Mouse (Mus musculus): Measurements from ENCODE around the gene Pgs1.

Gene Pgs1

DNA sequence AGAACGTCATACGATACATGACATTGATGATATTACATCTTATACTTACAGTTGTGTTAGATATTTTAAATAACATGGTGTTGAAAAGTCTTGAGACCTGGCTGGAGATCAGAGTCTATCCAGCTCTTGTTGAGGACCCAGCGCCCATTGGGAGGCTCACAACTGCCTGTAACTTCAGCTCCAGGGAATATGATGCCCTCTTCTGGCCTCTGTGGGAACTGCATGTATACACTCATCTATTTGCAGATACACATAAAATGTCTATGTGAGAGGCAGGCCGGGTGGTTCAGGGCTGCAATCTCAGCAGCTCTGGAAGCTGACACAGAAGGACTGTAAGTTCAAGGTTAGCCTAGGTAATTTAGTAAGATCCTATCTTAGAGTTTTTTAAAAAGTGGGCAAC lies 32.2 kb downstream of the Pgs1 start:
- H3K4me1 ChIP-seq (replicated peaks; ENCODE audit: low read depth, low read length): peaks cover 95% of the 10 kb centered on the region
- TF ChIP-seq NANOG (IDR thresholded peaks at IDR 0.05; ENCODE audit: borderline replicate concordance, low read length) (no peak), CTCF (conservative IDR thresholded peaks at IDR 0.05; ENCODE audit: low read length) (peak; percentile 79)
- no peaks in the 10 kb centered on the region for H3K27me3 ChIP-seq (ENCODE audit: insufficient read depth, low read length)
- no peaks in the 10 kb centered on the region for H3K9me3 ChIP-seq (ENCODE audit: low read length)
- peaks cover 97% of the 10 kb centered on the region for H3K36me3 ChIP-seq (ENCODE audit: insufficient read depth, low read length)
- H3K4me3 ChIP-seq (replicated peaks; ENCODE audit: low read length): no peak overlapping the region

- Histone ChIP-seq H3K36me3 (ENCODE audit: insufficient read depth, low read length) (peaks cover 96% of the 10 kb centered on the region), H3K4me3 (replicated peaks; ENCODE audit: low read length) (no peak overlapping the region), H3K9me3 (ENCODE audit: low read length) (no peaks in the 10 kb centered on the region), H3K4me1 (replicated peaks; ENCODE audit: low read depth, low read length) (peaks cover 95% of the 10 kb centered on the region), H3K27me3 (ENCODE audit: insufficient read depth, low read length) (no peaks in the 10 kb centered on the region)
- TF ChIP-seq NANOG (IDR thresholded peaks at IDR 0.05; ENCODE audit: borderline replicate concordance, low read length): no peak
- TF ChIP-seq CTCF (conservative IDR thresholded peaks at IDR 0.05; ENCODE audit: low read length): peak; percentile 97
- TF ChIP-seq POU5F1 (IDR thresholded peaks at IDR 0.05; ENCODE audit: borderline replicate concordance, low read length): no peak
These were observed 35.7 kb downstream of the Pgs1 start for GRCm38 (mm10) chr11:118021806-118022205.

DNA sequence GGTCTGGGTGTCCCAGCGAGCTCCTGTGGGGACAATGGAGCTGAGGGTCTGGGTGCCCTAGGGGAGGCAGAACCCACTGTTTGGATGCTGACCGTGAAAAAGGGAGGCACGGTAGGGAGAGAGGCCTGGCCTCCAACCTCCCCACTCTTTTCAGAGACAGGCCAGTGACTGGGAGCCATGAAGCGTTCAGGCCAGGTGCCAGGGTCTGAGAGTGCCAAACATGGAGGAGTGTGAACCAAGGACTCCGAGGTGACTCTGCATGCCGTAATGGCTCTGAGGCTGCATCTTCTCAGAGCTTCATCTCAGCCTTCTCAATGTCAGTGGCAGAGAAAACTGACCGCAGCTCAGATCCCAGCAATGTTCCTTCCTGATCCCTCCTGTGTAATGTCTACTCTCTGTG lies 37.4 kb downstream of the Pgs1 start:
- Histone ChIP-seq H3K36me3 (ENCODE audit: insufficient read depth, low read length) (peaks cover 93% of the 10 kb centered on the region), H3K27me3 (ENCODE audit: insufficient read depth, low read length) (no peaks in the 10 kb centered on the region), H3K9me3 (ENCODE audit: low read length) (no peaks in the 10 kb centered on the region), H3K4me3 (replicated peaks; ENCODE audit: low read length) (no peak overlapping the region), H3K4me1 (replicated peaks; ENCODE audit: low read depth, low read length) (peaks cover 94% of the 10 kb centered on the region)
- TF ChIP-seq POU5F1 (IDR thresholded peaks at IDR 0.05; ENCODE audit: borderline replicate concordance, low read length) (no peak), CTCF (conservative IDR thresholded peaks at IDR 0.05; ENCODE audit: low read length) (no peak), NANOG (IDR thresholded peaks at IDR 0.05; ENCODE audit: borderline replicate concordance, low read length) (no peak)

DNA sequence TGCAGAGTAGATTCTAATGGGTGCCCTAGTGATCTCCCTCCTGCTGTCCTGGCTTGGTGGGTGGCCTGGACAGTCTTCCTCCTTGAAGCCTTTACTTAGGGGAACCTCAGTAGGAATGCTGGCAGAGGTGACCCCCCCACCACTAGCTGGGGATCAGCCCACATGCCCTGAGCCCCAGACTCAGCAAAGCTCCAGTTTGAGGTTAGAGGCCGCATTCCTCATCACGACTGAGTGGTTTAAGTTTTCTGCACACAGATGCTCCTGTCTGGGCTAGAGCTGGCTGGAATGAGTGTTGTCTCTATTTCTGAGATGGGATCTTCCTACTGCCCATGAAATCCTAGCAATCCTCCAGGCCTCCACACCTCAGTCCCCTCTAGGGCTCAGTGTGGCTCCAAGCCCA lies 38.0 kb downstream of the Pgs1 start:
- Histone ChIP-seq H3K9me3 (ENCODE audit: low read length) (no peaks in the 10 kb centered on the region), H3K4me1 (replicated peaks; ENCODE audit: low read depth, low read length) (peaks cover 92% of the 10 kb centered on the region), H3K4me3 (replicated peaks; ENCODE audit: low read length) (no peak overlapping the region), H3K36me3 (ENCODE audit: insufficient read depth, low read length) (peaks cover 86% of the 10 kb centered on the region), H3K27me3 (ENCODE audit: insufficient read depth, low read length) (no peaks in the 10 kb centered on the region)
- TF ChIP-seq CTCF (conservative IDR thresholded peaks at IDR 0.05; ENCODE audit: low read length): no peak

DNA sequence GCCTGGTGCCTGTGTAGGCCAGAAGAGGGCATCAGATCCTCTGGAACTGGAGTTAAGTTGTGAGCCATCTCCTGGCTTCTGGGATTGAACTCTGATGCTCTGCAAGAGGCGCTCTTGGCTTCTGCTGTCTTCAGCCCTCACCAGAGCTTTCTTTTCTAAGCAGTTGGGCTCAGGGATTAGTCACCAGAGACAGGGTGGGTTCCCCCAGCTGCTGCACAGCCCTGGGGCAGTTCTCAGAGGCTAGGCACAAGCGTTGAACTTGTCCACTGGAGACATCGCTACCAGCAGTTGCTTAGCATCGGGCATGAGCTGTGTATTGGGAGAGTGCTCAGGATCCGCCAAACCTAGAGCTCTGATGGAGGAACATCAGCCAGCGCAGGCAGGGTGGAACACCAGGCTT lies 43.1 kb downstream of the Pgs1 start:
- H3K27me3 ChIP-seq (ENCODE audit: insufficient read depth, low read length): no peaks in the 10 kb centered on the region
- TF ChIP-seq POU5F1 (IDR thresholded peaks at IDR 0.05; ENCODE audit: borderline replicate concordance, low read length) (no peak), CTCF (conservative IDR thresholded peaks at IDR 0.05; ENCODE audit: low read length) (0 out of 2 replicates have a peak, but pooled peaks have one; percentile 1)
- H3K4me3 ChIP-seq (replicated peaks; ENCODE audit: low read length): no peak overlapping the region
- H3K9me3 ChIP-seq (ENCODE audit: low read length): peaks cover 33% of the 10 kb centered on the region
- H3K36me3 ChIP-seq (ENCODE audit: insufficient read depth, low read length): peaks cover 79% of the 10 kb centered on the region
- peaks cover 68% of the 10 kb centered on the region for H3K4me1 ChIP-seq (replicated peaks; ENCODE audit: low read depth, low read length)

DNA sequence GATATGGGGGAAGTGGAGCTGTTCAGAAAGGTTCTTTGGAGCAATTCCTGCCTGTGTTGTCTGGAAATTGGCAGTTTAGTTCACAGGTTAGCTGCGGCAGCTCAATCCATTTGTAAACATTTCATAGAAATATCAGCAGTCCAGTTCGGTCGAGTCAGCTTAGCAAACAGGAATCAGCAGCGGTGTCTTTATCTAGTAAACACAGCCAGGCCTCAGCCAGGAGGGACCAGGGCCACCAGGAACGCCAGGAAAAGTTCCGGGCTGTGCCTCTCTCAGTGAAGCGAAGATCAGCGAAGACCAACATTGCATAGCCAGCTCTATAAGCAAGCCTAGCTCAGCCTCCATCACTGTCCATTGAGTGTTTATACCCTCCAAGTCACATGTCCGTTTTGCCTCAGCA lies 45.0 kb downstream of the Pgs1 start:
- TF ChIP-seq CTCF (conservative IDR thresholded peaks at IDR 0.05; ENCODE audit: low read length) (no peak), NANOG (IDR thresholded peaks at IDR 0.05; ENCODE audit: borderline replicate concordance, low read length) (no peak), POU5F1 (IDR thresholded peaks at IDR 0.05; ENCODE audit: borderline replicate concordance, low read length) (no peak)
- H3K4me3 ChIP-seq (replicated peaks; ENCODE audit: low read length): no peak overlapping the region
- H3K9me3 ChIP-seq (ENCODE audit: low read length): peaks cover 33% of the 10 kb centered on the region
- no peaks in the 10 kb centered on the region for H3K27me3 ChIP-seq (ENCODE audit: insufficient read depth, low read length)
- peaks cover 67% of the 10 kb centered on the region for H3K4me1 ChIP-seq (replicated peaks; ENCODE audit: low read depth, low read length)
- peaks cover 59% of the 10 kb centered on the region for H3K36me3 ChIP-seq (ENCODE audit: insufficient read depth, low read length)

DNA sequence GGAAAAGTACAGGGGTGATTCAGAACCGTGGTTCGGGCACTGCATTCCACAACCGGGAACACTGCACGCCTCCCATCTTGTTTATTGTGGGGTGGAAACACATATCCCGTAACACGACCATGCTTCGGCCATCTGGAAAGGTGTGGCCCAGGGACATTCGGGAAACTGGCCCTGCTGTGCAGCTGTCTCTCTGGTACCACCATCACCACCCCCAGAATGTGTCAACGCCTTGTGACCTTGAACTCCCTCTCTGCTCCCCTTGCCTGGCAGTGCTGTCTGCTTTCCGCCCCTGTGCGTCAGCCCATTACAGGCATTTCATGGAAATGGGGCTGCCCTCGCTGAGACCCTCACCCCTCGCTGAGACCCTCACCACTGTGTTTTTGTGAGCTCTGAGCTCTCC lies 48.3 kb downstream of the Pgs1 start:
- Histone ChIP-seq H3K27me3 (ENCODE audit: insufficient read depth, low read length) (no peaks in the 10 kb centered on the region), H3K4me3 (replicated peaks; ENCODE audit: low read length) (peak overlapping the region; percentile 41; the same call in 1 of the 2 replicates), H3K9me3 (ENCODE audit: low read length) (peaks cover 33% of the 10 kb centered on the region), H3K36me3 (ENCODE audit: insufficient read depth, low read length) (peaks cover 41% of the 10 kb centered on the region), H3K4me1 (replicated peaks; ENCODE audit: low read depth, low read length) (peaks cover 63% of the 10 kb centered on the region)
- no peak for TF ChIP-seq CTCF (conservative IDR thresholded peaks at IDR 0.05; ENCODE audit: low read length)
- no peak for TF ChIP-seq POU5F1 (IDR thresholded peaks at IDR 0.05; ENCODE audit: borderline replicate concordance, low read length)
- TF ChIP-seq NANOG (IDR thresholded peaks at IDR 0.05; ENCODE audit: borderline replicate concordance, low read length): no peak

- Histone ChIP-seq H3K27me3 (ENCODE audit: insufficient read depth, low read length) (no peaks in the 10 kb centered on the region), H3K4me3 (replicated peaks; ENCODE audit: low read length) (peak overlapping the region; percentile 41), H3K9me3 (ENCODE audit: low read length) (peaks cover 33% of the 10 kb centered on the region), H3K4me1 (replicated peaks; ENCODE audit: low read depth, low read length) (peaks cover 63% of the 10 kb centered on the region), H3K36me3 (ENCODE audit: insufficient read depth, low read length) (peaks cover 35% of the 10 kb centered on the region)
- TF ChIP-seq NANOG (IDR thresholded peaks at IDR 0.05; ENCODE audit: borderline replicate concordance, low read length) (no peak; the same call in 1 of the 2 replicates), POU5F1 (IDR thresholded peaks at IDR 0.05; ENCODE audit: borderline replicate concordance, low read length) (no peak)
These were observed 49.0 kb downstream of the Pgs1 start for GRCm38 (mm10) chr11:118035068-118035467.

DNA sequence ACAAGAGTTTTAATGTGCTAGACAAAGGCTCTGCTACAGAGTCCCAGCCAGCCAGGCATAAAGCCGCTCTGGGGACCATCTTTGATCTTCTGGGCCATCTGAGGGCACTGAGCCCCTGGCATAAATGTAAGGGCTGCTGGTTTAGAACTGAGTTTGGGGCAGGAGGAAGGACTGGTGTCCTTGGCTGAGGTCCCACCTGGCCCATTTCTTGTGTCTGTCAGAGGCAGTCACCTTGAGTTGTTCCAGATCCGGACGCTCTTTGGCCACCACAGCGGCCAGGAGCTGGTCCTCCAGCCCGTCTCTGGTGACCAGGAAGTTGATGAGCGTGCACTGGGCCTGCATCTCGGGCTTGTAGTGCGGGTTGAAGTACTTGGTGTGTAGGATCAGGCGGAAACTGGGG lies 56.7 kb downstream of the Pgs1 start:
- no peaks in the 10 kb centered on the region for H3K27me3 ChIP-seq (ENCODE audit: insufficient read depth, low read length)
- peaks cover 17% of the 10 kb centered on the region for H3K9me3 ChIP-seq (ENCODE audit: low read length)
- H3K4me3 ChIP-seq (replicated peaks; ENCODE audit: low read length): peak overlapping the region; percentile 47
- no peak for TF ChIP-seq NANOG (IDR thresholded peaks at IDR 0.05; ENCODE audit: borderline replicate concordance, low read length)
- TF ChIP-seq CTCF (conservative IDR thresholded peaks at IDR 0.05; ENCODE audit: low read length): no peak
- TF ChIP-seq POU5F1 (IDR thresholded peaks at IDR 0.05; ENCODE audit: borderline replicate concordance, low read length): no peak
- peaks cover 60% of the 10 kb centered on the region for H3K4me1 ChIP-seq (replicated peaks; ENCODE audit: low read depth, low read length)
- no peaks in the 10 kb centered on the region; the same call in 1 of the 2 replicates for H3K36me3 ChIP-seq (ENCODE audit: insufficient read depth, low read length)

Data from E14TG2a.4 (cell line).